Mouse (Mus musculus): ENCODE measurements at regions not wholly inside any gene's neighbourhood (a gene's known extent, or its start where the extent isn't known, plus 50 kb on each side); places are given as distances from the start of the nearest gene placed in this dataset.
"Not testable (repeated sequence)": the region's sequence is repeated elsewhere in the genome, so short reads cannot be mapped to it uniquely, and the experiment has no call there.

DNA sequence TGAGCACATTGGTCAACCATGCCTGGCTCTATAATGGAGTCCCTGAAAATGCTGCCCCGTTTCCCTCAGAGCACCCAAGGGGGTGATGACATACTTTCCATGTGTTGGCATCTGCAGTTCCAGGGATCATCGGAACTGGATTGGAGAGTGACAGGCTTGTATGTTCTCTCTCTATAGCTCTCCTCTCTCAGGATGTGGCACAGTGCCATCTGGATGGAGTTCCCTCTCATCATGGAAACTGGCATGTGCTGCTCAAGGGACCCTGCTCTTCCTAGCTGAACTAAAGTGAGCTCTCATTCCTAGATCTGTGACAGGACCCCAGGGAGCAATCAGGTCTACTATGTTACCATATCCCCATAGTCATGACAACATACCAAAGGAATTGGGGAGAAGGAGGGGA is 56.9 kb upstream of the Gm7358 start:
- Histone ChIP-seq H3K27me3 (replicated peaks; ENCODE audit: control insufficient read depth, insufficient read depth, low read length) (no peaks in the 10 kb centered on the region; the same call in 1 of the 2 replicates), H3K9ac (ENCODE audit: low read depth, low read length) (no peak overlapping the region), H3K4me1 (replicated peaks; ENCODE audit: control insufficient read depth, insufficient read depth, low read length) (no peaks in the 10 kb centered on the region), H3K27ac (ENCODE audit: low read depth, low read length) (no peak overlapping the region), H3K9me3 (ENCODE audit: control insufficient read depth, low read length) (no peaks in the 10 kb centered on the region), H3K4me3 (ENCODE audit: low read depth, low read length) (no peak overlapping the region), H3K36me3 (ENCODE audit: control insufficient read depth, insufficient read depth, low read length) (no peaks in the 10 kb centered on the region), H3K4me2 (no peak overlapping the region)
- ATAC-seq (replicated peaks; ENCODE audit: low FRiP score) (no peak), DNase-seq (ENCODE audit: low spot score) (no peak)
- 88% methylated on average over 2 of the region's 2 CpGs for WGBS

DNA sequence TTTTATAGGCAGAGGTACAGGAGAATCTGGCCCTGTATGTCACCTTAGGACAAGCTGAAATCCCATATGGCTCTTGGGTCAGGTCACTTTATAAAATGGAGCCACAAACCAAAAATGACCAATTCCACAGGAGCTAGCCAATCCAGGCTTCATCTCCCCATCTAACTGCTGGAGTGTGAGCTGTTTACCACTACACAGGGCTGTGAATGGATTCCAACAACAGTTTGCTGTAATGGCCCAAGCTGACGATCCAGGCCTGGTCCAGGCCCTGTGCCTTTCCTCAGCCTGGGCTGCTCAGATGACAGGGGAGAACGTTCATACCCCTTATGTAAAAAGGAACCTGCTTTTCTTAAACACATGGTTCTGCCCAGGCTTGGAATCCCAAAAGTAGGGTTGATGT is 55.5 kb upstream of the Gm7358 start:
- Histone ChIP-seq H3K9me3 (ENCODE audit: control insufficient read depth, low read length) (no peaks in the 10 kb centered on the region), H3K4me3 (ENCODE audit: low read depth, low read length) (no peak overlapping the region), H3K4me2 (no peak overlapping the region), H3K9ac (ENCODE audit: low read depth, low read length) (no peak overlapping the region), H3K27me3 (replicated peaks; ENCODE audit: control insufficient read depth, insufficient read depth, low read length) (no peaks in the 10 kb centered on the region; the same call in 1 of the 2 replicates), H3K4me1 (replicated peaks; ENCODE audit: control insufficient read depth, insufficient read depth, low read length) (no peaks in the 10 kb centered on the region), H3K36me3 (ENCODE audit: control insufficient read depth, insufficient read depth, low read length) (no peaks in the 10 kb centered on the region), H3K27ac (ENCODE audit: low read depth, low read length) (no peak overlapping the region)
- no peak for DNase-seq (ENCODE audit: low spot score)
- no peak for ATAC-seq (replicated peaks; ENCODE audit: low FRiP score)
- 65% methylated on average over 2 of the region's 2 CpGs for WGBS

DNA sequence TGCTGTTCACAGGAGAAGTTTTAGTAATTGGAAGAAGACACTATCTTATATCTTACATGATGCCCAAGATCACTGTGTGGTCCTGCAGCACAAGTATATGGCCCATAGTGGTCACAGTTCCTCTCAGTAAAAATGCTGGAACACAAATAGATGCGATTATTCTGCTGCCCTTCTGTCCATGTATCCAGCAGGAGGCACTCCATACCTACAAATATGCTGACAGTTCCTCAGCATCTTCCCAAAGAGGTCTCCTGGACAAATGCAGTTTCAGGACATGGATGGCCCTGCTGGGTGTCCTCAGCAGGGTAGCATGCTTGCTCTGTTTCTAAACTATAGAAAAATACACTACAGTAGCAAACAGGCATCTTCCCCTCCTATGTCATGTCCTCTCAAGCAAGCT is 52.4 kb upstream of the Gm7358 start:
- 13% methylated on average over 1 of the region's 1 CpGs for WGBS
- H3K4me2 ChIP-seq; H3K36me3 ChIP-seq (ENCODE audit: control insufficient read depth, insufficient read depth, low read length); H3K27ac ChIP-seq (ENCODE audit: low read depth, low read length); H3K9ac ChIP-seq (ENCODE audit: low read depth, low read length); DNase-seq (ENCODE audit: low spot score); H3K4me3 ChIP-seq (ENCODE audit: low read depth, low read length); H3K4me1 ChIP-seq (replicated peaks; ENCODE audit: control insufficient read depth, insufficient read depth, low read length); H3K9me3 ChIP-seq (ENCODE audit: control insufficient read depth, low read length); H3K27me3 ChIP-seq (replicated peaks; ENCODE audit: control insufficient read depth, insufficient read depth, low read length); ATAC-seq (replicated peaks; ENCODE audit: low FRiP score): not testable (repeated sequence)
